Mouse (Mus musculus) cerebellum, adult 9-10 months (tissue): Measurements from ENCODE around the gene Hist1h3g.

Experiments
- DNase-seq: peaks from one replicate; pipeline ENCODE4 v3.0.0; 2022

Hist1h3g gene

GRCm38 (mm10) chr13:23535137-23536075 lies at the start of gene Hist1h3g:
TSS of gene Hist1h3g (plus strand) at chr13:23535422.
- DNase-seq: peak; percentile 90

DNA sequence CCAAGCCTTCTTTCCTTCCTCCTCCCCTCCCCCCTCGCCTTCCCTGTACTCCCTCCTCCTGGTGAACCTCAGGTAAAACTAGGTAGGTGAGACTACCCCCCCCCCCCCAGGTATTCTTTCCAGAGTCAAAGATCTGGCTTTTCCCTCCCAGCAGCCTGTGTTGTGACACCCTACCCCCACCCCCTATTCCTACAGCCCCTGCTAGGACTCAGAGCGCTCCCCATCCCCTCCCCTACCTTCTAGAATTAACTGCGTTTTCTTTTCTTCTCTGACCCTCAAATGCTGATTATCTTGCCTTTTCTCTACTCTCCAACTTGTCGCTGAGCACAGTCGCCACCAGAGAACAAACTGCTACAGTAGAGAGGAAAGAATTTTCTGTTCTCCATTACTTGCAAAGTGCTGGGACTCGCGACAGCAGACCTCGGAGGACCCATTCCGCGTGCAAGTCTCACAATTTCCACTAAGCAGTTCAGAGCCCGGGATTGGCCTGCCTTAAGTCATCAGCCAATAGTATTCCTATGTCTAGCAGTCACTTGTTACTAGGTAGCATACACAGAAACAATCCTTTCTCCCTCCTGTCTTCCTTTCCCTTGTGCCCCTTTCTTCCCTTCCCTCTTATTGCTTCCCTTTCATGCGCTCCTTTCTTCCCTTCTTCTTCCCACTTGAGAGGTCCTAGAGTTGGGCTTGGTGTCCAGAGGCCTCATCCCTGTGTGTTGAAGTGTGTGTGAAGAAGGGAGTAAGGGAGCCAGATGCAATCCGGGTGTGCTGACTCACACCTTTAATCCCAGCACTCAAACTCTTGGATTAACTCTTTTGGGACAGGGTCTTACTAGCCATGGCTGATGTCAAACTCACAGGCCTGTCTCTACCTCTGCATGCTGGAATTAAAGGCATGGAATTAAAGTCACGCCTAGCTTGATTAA lies 46.6 kb upstream of the Hist1h3g start, which contains the start of gene Btn2a2:
Gene Btn2a2, minus strand, starts transcription at position 458 of the 923 bp plus-strand sequence.
- DNase-seq: peak; percentile 61

- no peak for DNase-seq
These were observed 44.4 kb upstream of the Hist1h3g start for GRCm38 (mm10) chr13:23490863-23491262.

GRCm38 (mm10) chr13:23491263-23491662 lies 44.0 kb upstream of the Hist1h3g start:
- no peak for DNase-seq

GRCm38 (mm10) chr13:23491990-23492389 lies 43.2 kb upstream of the Hist1h3g start:
- no peak for DNase-seq

DNA sequence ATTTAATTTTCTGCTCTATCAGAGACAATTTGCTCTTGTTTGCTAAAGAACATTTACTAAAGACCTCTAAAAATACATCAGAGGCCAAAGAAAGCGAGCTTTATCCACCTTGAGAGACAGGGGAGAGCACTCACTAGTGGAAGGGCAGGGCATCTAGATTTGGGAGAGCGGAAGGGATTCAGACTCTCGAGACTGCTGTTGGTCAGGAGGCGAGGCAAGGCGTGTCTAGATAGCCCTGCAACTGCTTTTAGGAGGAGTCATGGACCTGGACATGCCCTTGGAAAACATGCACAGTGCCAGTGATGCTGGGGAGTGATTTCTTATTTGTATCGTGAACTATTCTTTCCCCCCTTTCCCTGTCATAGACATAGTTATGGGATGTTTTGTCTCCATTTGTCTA lies 39.7 kb upstream of the Hist1h3g start:
- no peak for DNase-seq

DNA sequence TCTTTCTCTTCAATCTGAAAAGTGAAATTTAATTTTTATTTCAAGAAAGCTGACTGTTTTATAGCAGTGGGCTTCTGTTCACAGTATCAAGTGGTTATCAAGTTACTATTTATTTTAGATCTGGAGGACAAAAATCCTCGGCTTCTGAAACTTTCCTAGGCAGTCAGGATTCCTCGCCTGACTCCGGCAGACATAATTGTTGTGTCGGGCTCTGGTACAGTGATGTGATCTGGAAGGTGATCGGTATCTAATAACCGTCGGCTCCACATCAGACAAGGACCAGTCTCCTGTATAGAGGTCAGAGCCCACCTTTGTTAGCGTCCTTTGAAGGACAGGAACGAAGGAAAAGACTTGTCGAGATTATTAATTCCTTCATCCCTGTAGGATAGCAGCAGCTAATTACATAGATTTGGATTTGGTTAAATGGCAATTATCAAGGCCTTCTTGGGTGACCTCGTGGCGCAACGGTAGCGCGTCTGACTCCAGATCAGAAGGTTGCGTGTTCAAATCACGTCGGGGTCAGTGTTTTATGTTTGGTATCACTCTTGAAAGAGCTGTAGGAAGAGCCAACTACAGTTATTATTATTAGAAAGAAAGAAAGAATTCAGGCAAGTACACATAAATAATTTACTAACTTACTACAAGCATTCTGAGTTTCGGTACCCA lies 37.4 kb upstream of the Hist1h3g start:
- DNase-seq: peak; percentile 16

- DNase-seq: no peak
These were observed 36.6 kb upstream of the Hist1h3g start for GRCm38 (mm10) chr13:23498653-23499052.

DNA sequence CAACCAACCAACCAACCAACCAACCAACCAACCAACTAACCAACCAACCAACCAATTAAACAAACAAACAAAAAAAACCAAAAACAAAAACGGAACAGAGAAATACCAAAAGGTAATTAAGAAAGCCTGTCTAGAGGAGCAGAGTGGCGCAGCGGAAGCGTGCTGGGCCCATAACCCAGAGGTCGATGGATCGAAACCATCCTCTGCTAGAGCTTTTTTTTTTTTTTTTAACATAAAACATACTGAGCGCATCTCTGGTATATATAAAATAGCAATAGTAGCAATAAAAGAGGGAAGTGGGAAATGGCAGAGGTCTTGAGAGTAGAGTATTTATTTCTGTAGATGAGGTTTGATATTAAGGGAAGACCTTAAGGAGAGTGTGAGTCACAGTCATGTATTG lies 35.3 kb upstream of the Hist1h3g start:
- DNase-seq: no peak

- DNase-seq: peak; percentile 41
These were observed 34.6 kb upstream of the Hist1h3g start for GRCm38 (mm10) chr13:23500424-23501200.

DNA sequence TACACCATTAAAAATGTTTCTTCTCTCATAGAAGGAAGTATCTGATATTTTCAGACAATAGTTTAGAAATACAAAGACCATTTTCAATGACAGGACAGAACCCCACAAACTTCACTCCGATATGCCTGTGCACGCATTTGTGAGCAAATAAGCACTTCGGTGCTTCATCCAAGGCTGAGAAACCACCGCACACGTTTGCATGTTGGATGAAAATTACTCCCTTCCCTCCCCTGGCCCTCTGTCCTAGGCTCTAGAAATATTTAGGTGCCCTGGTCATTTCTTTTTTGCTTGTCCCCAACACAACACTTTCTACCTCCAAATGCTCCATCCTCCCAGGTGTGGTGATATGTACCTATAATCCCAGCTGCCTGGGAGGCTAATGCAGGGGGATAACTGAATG lies 33.7 kb upstream of the Hist1h3g start:
- DNase-seq: no peak

- DNase-seq: no peak
These were observed 33.1 kb upstream of the Hist1h3g start for GRCm38 (mm10) chr13:23502031-23502567.

- DNase-seq: no peak
These were observed 32.3 kb upstream of the Hist1h3g start for GRCm38 (mm10) chr13:23502916-23503315.

GRCm38 (mm10) chr13:23503797-23504196 lies 31.4 kb upstream of the Hist1h3g start:
- peak; percentile 46 for DNase-seq

DNA sequence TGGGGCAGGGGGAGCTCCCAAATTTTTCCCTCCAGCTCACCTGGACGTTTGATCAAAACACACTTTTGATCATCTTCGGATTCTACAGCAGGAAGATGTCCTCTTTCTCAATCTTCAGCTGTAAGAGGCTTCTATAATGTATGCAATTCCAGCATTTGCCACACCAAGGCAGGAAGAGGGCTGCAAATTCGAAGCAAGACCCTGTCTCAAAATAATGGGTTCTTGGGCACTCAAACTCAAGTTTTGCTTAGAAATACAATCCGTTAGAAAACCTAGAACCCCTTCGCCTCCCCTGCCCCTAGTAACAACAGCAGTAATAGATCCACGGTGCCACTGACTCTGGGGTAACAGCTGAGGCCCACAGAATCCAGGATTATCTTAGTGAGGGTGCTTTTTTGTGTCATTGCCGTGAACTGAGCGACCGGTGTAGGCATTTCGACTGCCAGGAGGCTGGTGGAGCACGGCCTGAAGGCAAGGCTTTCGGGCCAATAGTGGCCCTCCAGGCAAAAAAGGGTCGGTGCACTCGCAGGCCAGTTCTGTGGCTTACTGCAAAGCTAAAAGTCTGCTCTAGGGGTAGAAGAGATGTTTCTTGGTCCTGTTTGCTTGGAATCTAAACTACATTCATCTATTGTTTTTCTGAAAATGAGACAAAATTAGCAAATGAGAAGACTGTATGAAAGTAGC lies 29.4 kb upstream of the Hist1h3g start:
- DNase-seq: no peak

- peak; percentile 18 for DNase-seq
These were observed 28.9 kb upstream of the Hist1h3g start for GRCm38 (mm10) chr13:23506351-23506750.

DNA sequence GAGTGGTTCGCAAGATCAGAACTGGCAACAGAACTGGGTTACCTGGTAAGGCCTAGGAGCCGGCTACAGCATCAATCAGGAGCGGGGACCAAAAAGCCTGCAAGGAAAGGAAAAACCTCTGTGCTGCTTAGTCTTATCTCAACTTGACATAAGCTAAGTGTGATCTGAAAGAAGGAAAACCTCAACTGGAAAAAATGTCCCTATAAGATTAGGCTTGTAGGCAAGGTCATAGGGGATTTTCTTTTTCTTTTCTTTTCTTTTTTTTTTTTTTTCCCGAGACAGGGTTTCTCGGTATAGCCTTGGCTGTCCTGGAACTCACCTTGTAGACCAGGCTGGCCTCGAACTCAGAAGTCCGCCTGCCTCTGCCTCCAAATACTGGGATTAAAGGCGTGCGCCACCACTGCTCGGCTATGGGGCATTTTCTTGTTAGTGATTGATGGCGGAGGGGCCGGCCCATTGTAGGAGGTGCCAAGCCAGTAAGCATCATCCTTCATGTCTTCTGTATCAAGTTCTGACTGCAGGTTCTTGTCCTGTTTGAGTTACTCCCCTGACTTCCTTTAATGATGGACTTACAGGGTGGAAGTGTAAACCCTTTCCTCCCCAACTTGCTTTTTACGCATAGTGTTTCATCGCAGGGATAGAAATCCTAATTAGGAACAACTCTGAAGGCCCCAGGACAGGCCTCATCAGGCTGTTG lies 28.3 kb upstream of the Hist1h3g start:
- DNase-seq: no peak

DNA sequence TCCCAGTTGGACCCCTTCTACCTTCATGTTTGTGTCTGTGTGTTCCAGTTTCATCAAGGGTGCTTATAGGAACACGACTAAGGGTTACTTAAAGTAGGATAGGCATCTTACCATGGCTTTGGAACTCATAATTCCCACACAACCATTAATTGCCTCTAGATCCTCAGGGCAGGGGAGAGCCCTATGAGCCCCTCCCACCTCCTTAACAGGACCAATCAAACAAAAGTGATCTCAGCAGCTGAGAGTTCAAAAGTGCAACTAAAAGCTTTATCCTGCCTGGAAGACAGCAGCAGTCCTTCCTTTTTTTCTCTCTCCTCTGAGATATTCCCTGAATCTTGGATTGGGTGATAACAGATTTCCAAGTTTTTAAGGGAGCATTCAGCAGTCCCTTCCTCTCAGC lies 25.1 kb upstream of the Hist1h3g start:
- no peak for DNase-seq

DNA sequence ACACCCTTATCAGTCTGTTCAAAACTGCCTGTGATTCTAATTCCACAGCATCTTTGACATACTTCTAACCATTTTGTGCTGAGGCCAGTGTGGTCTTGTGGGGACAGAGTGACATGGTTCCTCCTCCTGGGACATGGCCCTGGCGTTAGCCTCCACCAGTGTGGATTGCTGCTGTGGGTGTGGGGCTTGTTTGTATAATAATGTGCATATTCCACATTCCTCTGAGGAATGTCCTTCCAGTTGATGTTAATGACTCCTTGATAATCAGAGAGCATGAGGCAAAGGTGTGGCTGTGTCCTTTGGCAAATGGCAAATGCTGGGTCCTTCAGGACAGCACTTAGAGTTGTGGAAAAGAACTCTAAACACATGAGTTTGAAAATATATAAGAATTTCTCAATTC lies 21.7 kb upstream of the Hist1h3g start:
- DNase-seq: no peak

- DNase-seq: peak; percentile 9
These were observed 19.9 kb upstream of the Hist1h3g start for GRCm38 (mm10) chr13:23515281-23515680.
